ENCODE assay signal across 38 mouse cellular contexts in the genomic region with DNA sequence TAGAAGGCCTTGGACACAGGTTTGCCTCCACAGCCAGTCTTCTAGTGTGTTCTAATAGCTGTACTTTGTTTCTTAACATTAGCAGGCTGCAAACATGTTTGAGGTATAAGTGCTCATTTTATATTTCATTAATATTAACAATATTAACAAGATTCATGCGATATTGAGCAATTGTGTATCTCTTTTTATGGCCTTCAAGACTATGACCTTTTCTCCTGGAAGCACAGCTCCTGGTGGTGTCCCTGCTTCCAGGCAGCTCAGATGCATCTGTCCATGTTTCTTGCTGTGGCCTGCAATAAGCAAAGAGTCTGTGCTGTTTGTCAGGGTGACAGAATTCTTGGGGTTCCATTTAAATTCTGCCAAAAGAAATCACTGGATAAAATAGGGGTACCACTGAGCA. TPM values are rescaled to one million over a fixed set of nuclear protein-coding genes. Genes with fewer than 3 reads are reported as not detected.
"Had no signal": no experiment of that assay in that cellular context is flagged by ENCODE, and none has a peak within 500 bp of the region (broad histone marks: within the 10 kb centered on the region; RNA-seq: fewer than 3 reads in every experiment).

No protein-coding gene starts in this region.

- H3K36me3 ChIP-seq: embryonic facial prominence, embryonic 10.5 days; embryonic facial prominence, embryonic 12.5 days; embryonic facial prominence, embryonic 13.5 days; embryonic facial prominence, embryonic 15.5 days; forebrain, embryonic 10.5 days; forebrain, embryonic 12.5 days; forebrain, embryonic 15.5 days had no signal

- H3K4me2 ChIP-seq: embryonic facial prominence, embryonic 12.5 days; embryonic facial prominence, embryonic 13.5 days; embryonic facial prominence, embryonic 15.5 days; forebrain, embryonic 12.5 days; forebrain, embryonic 13.5 days; forebrain, embryonic 15.5 days had no signal

- H3K27ac ChIP-seq: embryonic facial prominence, embryonic 10.5 days; embryonic facial prominence, embryonic 12.5 days; embryonic facial prominence, embryonic 13.5 days; embryonic facial prominence, embryonic 15.5 days; forebrain, embryonic 10.5 days; forebrain, embryonic 12.5 days; forebrain, embryonic 13.5 days; forebrain, embryonic 15.5 days; gastrocnemius, adult 2 months had no signal

- H3K9me3 ChIP-seq: embryonic facial prominence, embryonic 10.5 days; embryonic facial prominence, embryonic 12.5 days; embryonic facial prominence, embryonic 13.5 days; embryonic facial prominence, embryonic 15.5 days; forebrain, embryonic 10.5 days; forebrain, embryonic 12.5 days; forebrain, embryonic 13.5 days; forebrain, embryonic 15.5 days had no signal

- H3K4me3 ChIP-seq: embryonic facial prominence, embryonic 10.5 days; embryonic facial prominence, embryonic 12.5 days; embryonic facial prominence, embryonic 13.5 days; embryonic facial prominence, embryonic 15.5 days; erythroblast, embryonic 14.5 days; forebrain, embryonic 10.5 days; forebrain, embryonic 12.5 days; forebrain, embryonic 13.5 days; forebrain, embryonic 15.5 days; gastrocnemius, adult 2 months had no signal

- H3K27me3 ChIP-seq: embryonic facial prominence, embryonic 12.5 days; embryonic facial prominence, embryonic 13.5 days; embryonic facial prominence, embryonic 15.5 days; forebrain, embryonic 12.5 days; forebrain, embryonic 13.5 days; forebrain, embryonic 15.5 days had no signal

- H3K4me1 ChIP-seq: embryonic facial prominence, embryonic 10.5 days; embryonic facial prominence, embryonic 12.5 days; embryonic facial prominence, embryonic 13.5 days; embryonic facial prominence, embryonic 15.5 days; forebrain, embryonic 10.5 days; forebrain, embryonic 12.5 days; forebrain, embryonic 13.5 days; forebrain, embryonic 15.5 days had no signal

- H3K9ac ChIP-seq: embryonic facial prominence, embryonic 12.5 days; embryonic facial prominence, embryonic 13.5 days; embryonic facial prominence, embryonic 15.5 days; forebrain, embryonic 12.5 days; forebrain, embryonic 13.5 days; forebrain, embryonic 15.5 days; forebrain, postnatal 0 days had no signal

- ATAC-seq: forebrain, embryonic 13.5 days; forebrain, embryonic 14.5 days; forebrain, embryonic 15.5 days; forebrain, embryonic 16.5 days; forebrain, postnatal 0 days had no signal

- DNase-seq: cerebellum, adult 2 months; cerebellum, adult 8-10 months; cerebellum, adult 9-10 months; cerebellum, adult 9-11 months; cerebellum, postnatal 10 days; cerebellum, postnatal 14 days; cerebellum, postnatal 25 days; cerebellum, postnatal 36 days; embryo, embryonic 11 days; forebrain, postnatal 0 days; gastrocnemius, adult 2 months; gastrocnemius, postnatal 10 days; gastrocnemius, postnatal 14 days; gastrocnemius, postnatal 25 days; gastrocnemius, postnatal 36 days; heart, adult 11 months; heart, adult 18-20 months had no signal

RNA-seq across cellular contexts. Expression of gene Adh4, which starts 5.7 kb away (rescaled TPM):
- total RNA-seq: common myeloid progenitor, adult 5-6 weeks; forebrain, postnatal 0 days; gastrocnemius, adult 18-20 months; gastrocnemius, adult 2 months; gastrocnemius, adult 8-10 months; gastrocnemius, postnatal 10 days; gastrocnemius, postnatal 14 days; gastrocnemius, postnatal 25 days; gastrocnemius, postnatal 36 days; gastrocnemius, postnatal 4 days; granulocyte monocyte progenitor cell, adult 5-6 weeks; heart, adult 18-20 months had no signal
- polyA plus RNA-seq: cerebellum, adult 2 months; cortical plate, adult 2 months; embryonic facial prominence, embryonic 10.5 days; embryonic facial prominence, embryonic 11.5 days; embryonic facial prominence, embryonic 12.5 days; embryonic facial prominence, embryonic 13.5 days; embryonic facial prominence, embryonic 14.5 days; embryonic facial prominence, embryonic 15.5 days; erythroblast, embryonic 14.5 days; forebrain, embryonic 10.5 days; forebrain, embryonic 11.5 days; forebrain, embryonic 12.5 days; forebrain, embryonic 13.5 days; forebrain, embryonic 14.5 days; forebrain, embryonic 15.5 days; forebrain, embryonic 16.5 days; forebrain, postnatal 0 days; frontal cortex, adult 2 months had no signal
